Mouse (Mus musculus) olfactory bulb, adult 2 months (tissue): ENCODE results near the gene Lsamp.

Experiments used
- CTCF ChIP-seq: fragments of 200-500 bp; IDR thresholded peaks from 2 replicates; pipeline ENCODE4 v1.5.1; 2012; ENCODE audit warnings: low read depth, mild to moderate bottlenecking, low read length, moderate library complexity; ENCODE audit not compliant: insufficient read depth
- POLR2A ChIP-seq: fragments of 200-500 bp; IDR thresholded peaks from 2 replicates; pipeline ENCODE4 v1.6.1; 2012; ENCODE audit warnings: mild to moderate bottlenecking, low read depth, low read length, moderate library complexity; ENCODE audit not compliant: insufficient read depth

GRCm38 (mm10) chr16:42189431-42190081 lies 2205.4 kb downstream of the Lsamp start:
- TF ChIP-seq POLR2A = no peak; the same call in 1 of the 2 replicates
- no peak for TF ChIP-seq CTCF
